Mouse (Mus musculus) kidney, adult 2 months (tissue): ENCODE measurements around the gene Srbd1. TPM values are rescaled to one million over a fixed set of nuclear protein-coding genes. Genes with fewer than 3 reads are reported as not detected.

Source experiments
- DNase-seq: peaks from one replicate; pipeline ENCODE4 v3.0.0; 2021
- H3K27ac ChIP-seq: fragments of 200-500 bp; 2 replicates; pipeline ENCODE4 v1.5.1; 2012; ENCODE audit warnings: low read depth, low read length, control low read depth, inconsistent platforms; ENCODE audit not compliant: insufficient read depth
- H3K27me3 ChIP-seq: fragments of 200-500 bp; replicated peaks from 2 replicates; pipeline ENCODE4 v1.6.1; 2012; ENCODE audit warnings: mild to moderate bottlenecking, moderate library complexity, low read length, inconsistent platforms; ENCODE audit not compliant: control insufficient read depth, insufficient read depth
- H3K36me3 ChIP-seq: fragments of 200-500 bp; 2 replicates; pipeline ENCODE4 v1.6.1; 2012; ENCODE audit warnings: mild to moderate bottlenecking, moderate library complexity, low read length, inconsistent platforms; ENCODE audit not compliant: control insufficient read depth, insufficient read depth
- H3K4me1 ChIP-seq: fragments of 200-500 bp; 2 replicates; pipeline ENCODE4 v1.6.1; 2011; ENCODE audit warnings: low read length; ENCODE audit not compliant: control insufficient read depth, insufficient read depth
- H3K4me3 ChIP-seq: fragments of 200-500 bp; 2 replicates; pipeline ENCODE4 v1.5.1; 2011; ENCODE audit warnings: mild to moderate bottlenecking, low read depth, low read length, control low read depth; ENCODE audit not compliant: insufficient read depth
- CTCF ChIP-seq: fragments of 200-500 bp; conservative IDR thresholded peaks from 2 replicates; pipeline ENCODE4 v1.5.1; 2011; ENCODE audit warnings: low read depth, mild to moderate bottlenecking, control low read depth, low read length, moderate library complexity, mixed read lengths; ENCODE audit not compliant: insufficient read depth, insufficient read length
- POLR2A ChIP-seq: fragments of 200-500 bp; IDR thresholded peaks from one replicate; pipeline ENCODE4 v1.6.1; 2011; ENCODE audit warnings: low read depth, low read length, control low read depth
- WGBS: fragments of 180-500 bp; shearing (Covaris S2); methylation state at CpG from one replicate; pipeline ENCODE4 v1.1.7; 2018; 5-methylcytosine and 5-hydroxymethylcytosine counted together
- polyA plus RNA-seq: library from polyadenylated mRNA; depleted of rRNA; stranded (reverse); fragments of >200 nt; gene quantifications from 2 replicates; pipeline ENCODE4 v1.2.3, GENCODE M21; 2012

Srbd1 gene
- polyA plus RNA-seq, 1 experiment, result 3.6 TPM

DNA sequence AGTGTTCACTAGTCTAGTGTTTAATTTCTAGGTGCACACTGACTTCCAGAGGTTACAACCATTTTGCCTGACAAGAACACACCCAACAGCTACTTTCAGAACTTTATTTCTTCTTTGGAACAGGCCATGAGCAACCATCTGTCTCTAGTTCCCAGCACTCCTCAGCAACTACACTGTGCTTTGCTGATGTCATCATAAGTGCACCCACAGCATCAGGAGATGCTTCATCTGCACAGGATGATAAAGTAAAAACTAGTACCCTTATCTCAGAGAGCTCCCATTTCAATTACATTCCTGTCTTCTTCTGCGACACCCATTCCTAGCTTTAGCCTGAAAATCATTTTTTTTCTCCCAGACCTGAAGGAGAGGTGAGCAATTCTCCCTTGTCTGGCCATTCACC is 51.9 kb downstream of the Srbd1 start:
- H3K27ac ChIP-seq, result no peak overlapping the region
- H3K36me3 ChIP-seq, result no peaks in the 10 kb centered on the region
- no peaks in the 10 kb centered on the region for H3K27me3 ChIP-seq
- no peaks in the 10 kb centered on the region for H3K4me1 ChIP-seq
- TF ChIP-seq POLR2A (no peak), CTCF (no peak)
- WGBS, result 97% methylated on average over 1 of the region's 1 CpGs
- H3K4me3 ChIP-seq, result no peak overlapping the region
- DNase-seq, result no peak

- Histone ChIP-seq H3K27me3 (no peaks in the 10 kb centered on the region), H3K4me3 (no peak overlapping the region), H3K27ac (no peak overlapping the region), H3K4me1 (no peaks in the 10 kb centered on the region), H3K36me3 (no peaks in the 10 kb centered on the region)
- WGBS, result 91% methylated on average over 1 of the region's 1 CpGs
- DNase-seq, result no peak
- TF ChIP-seq POLR2A, result no peak
- TF ChIP-seq CTCF, result no peak
These were observed 53.3 kb downstream of the Srbd1 start for GRCm38 (mm10) chr17:86091631-86092030.

DNA sequence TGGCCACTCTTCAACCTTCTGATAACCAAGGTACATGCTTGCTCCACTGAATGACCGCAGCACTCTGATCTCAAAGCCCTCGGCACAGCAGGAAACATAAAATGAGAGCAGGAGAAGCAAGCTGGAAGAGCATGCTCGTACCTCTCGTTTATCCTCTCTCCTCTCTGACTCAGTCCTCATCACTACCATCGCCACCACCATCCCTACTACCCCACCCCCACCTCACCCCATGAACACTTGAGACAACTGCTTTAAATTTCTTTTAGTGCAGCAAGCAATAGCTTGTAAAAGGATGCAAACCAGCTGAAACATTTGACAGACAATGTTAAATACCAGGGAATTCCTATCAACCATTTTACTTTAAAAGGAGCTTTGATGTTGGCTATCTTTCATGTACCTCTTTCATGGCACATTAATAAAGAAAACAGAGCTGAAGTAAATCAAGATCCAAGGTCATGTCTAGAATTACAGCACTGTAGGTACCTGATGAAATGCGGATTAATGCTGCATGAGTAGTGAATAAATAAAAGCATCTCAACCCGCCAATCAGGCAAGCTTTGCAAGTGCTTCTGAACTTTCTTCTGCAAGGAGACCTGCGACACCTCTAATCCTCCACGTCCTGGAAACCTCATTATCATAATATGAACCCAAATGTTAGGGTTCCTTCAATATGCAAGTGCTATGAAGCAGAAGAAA is 54.9 kb downstream of the Srbd1 start:
- H3K27ac ChIP-seq, result no peak overlapping the region

GRCm38 (mm10) chr17:86087922-86088321 is 57.1 kb downstream of the Srbd1 start:
- 95% methylated on average over 9 of the region's 9 CpGs for WGBS
- Histone ChIP-seq H3K4me3 (no peak overlapping the region), H3K4me1 (no peaks in the 10 kb centered on the region), H3K36me3 (no peaks in the 10 kb centered on the region), H3K27me3 (no peaks in the 10 kb centered on the region), H3K27ac (no peak overlapping the region)
- TF ChIP-seq CTCF (no peak), POLR2A (no peak)
- DNase-seq, result no peak

More for the DNA sequence above, 54.9 kb downstream of the Srbd1 start:
- DNase-seq, result no peak
- H3K4me3 ChIP-seq, result no peak overlapping the region
- H3K27me3 ChIP-seq, result no peaks in the 10 kb centered on the region
- WGBS, result 66% methylated on average over 9 of the region's 9 CpGs
- no peaks in the 10 kb centered on the region for H3K4me1 ChIP-seq
- H3K36me3 ChIP-seq, result no peaks in the 10 kb centered on the region
- TF ChIP-seq CTCF (no peak), POLR2A (no peak)

DNA sequence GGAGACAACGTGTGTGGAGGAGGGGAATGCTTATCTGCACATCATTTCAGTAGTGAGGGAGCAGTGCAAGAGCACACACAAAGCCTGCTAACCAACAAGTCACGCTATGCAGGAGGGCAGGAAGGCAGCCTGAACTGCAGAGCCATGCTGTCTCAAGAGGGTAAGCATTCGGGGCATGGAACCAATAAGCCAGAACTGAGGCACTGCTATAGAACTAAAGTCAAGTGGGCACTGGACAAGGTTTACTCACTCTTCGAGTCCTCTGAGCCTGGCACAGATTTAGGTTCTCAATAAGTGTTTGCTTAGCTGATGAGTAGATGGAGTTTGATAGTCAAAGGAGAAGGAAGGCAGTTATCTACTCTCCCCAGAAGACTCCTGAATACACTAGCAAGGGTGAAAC is 58.8 kb downstream of the Srbd1 start:
- TF ChIP-seq CTCF (no peak), POLR2A (no peak)
- no peaks in the 10 kb centered on the region for H3K36me3 ChIP-seq
- H3K27ac ChIP-seq, result no peak overlapping the region
- WGBS, result 80% methylated on average over 4 of the region's 4 CpGs
- DNase-seq, result no peak
- H3K27me3 ChIP-seq, result no peaks in the 10 kb centered on the region
- no peak overlapping the region for H3K4me3 ChIP-seq
- H3K4me1 ChIP-seq, result no peaks in the 10 kb centered on the region

GRCm38 (mm10) chr17:86083207-86083606 is 61.8 kb downstream of the Srbd1 start:
- Histone ChIP-seq H3K4me3 (no peak overlapping the region), H3K27ac (no peak overlapping the region), H3K27me3 (no peaks in the 10 kb centered on the region), H3K36me3 (no peaks in the 10 kb centered on the region), H3K4me1 (no peaks in the 10 kb centered on the region)
- TF ChIP-seq POLR2A (no peak), CTCF (no peak)
- WGBS, result 77% methylated on average over 7 of the region's 7 CpGs
- no peak for DNase-seq

- no peak for DNase-seq
- no peaks in the 10 kb centered on the region for H3K4me1 ChIP-seq
- no peaks in the 10 kb centered on the region for H3K36me3 ChIP-seq
- no peak overlapping the region for H3K4me3 ChIP-seq
- no peak overlapping the region for H3K27ac ChIP-seq
- WGBS, result 77% methylated on average over 11 of the region's 11 CpGs
- TF ChIP-seq CTCF (no peak), POLR2A (no peak)
- H3K27me3 ChIP-seq, result no peaks in the 10 kb centered on the region
These were observed 66.9 kb downstream of the Srbd1 start for GRCm38 (mm10) chr17:86078060-86078459.
